Mouse (Mus musculus) B cell, adult 2 months (primary cell): ENCODE measurements around the gene Sparc.

ENCODE experiments used
- DNase-seq, 2 experiments: peaks; one replicate each; pipeline ENCODE4 v3.0.0; 2022

The Sparc gene

GRCm38 (mm10) chr11:55358094-55358783, 64.7 kb downstream of the Sparc start:
- DNase-seq, result no peak

- DNase-seq, result no peak
Observed at GRCm38 (mm10) chr11:55356846-55357245, 66.1 kb downstream of the Sparc start.
